Mouse (Mus musculus): ENCODE results near the gene Adora2a.
"Not testable (repeated sequence)": the region's sequence is repeated elsewhere in the genome, so short reads cannot be mapped to it uniquely, and the experiment has no call there.

Gene Adora2a

GRCm38 (mm10) chr10:75352541-75352940 lies 35.9 kb downstream of the Adora2a start:
- DNase-seq = no peak

GRCm38 (mm10) chr10:75353838-75354241 lies 37.2 kb downstream of the Adora2a start:
- DNase-seq = not testable (repeated sequence)

DNA sequence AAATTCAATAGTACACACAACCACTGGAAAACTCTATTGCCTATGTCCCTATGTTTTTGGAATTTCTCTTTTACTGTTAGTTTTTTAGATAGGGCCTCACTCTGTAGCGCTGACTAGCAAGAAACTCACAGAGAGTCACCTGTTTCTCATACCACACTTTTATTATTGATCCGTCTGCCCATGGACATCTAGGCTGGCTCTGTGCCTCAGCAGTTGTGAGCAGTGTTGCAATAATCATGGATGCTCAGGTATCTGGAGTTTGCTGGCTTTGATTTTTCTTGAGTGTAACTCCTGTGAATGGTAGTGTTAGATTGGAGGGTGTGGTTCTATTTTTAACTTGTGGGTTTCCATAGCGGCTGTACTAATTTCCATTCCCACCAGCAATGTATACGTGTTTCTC lies 38.7 kb downstream of the Adora2a start:
- no peak for DNase-seq

DNA sequence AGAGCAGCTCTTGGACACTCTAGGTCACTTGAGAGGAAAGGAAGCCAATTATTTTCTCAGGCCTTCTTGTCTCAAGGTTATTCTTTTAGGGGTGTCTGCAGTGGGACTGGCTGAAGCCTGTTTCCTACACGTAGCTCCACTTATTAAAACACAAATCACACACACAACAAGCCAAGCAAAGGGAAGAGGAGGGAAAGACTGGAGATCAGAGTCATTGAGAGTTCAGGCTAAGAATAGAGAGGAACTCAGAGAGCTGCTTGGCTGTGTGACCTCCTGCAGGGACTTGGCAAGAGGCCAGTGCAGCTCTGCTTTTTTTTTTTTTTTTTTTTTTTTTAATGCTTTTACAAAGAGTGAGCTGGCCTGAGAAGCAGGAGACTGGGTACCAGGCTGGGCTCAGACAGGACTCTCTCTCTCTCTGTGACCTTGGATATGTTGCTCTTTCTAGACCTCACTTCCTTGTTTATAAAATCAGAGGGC lies 47.6 kb downstream of the Adora2a start:
- DNase-seq = peak; percentile 56

- DNase-seq = no peak
These were observed 48.1 kb downstream of the Adora2a start for GRCm38 (mm10) chr10:75364796-75365195.

GRCm38 (mm10) chr10:75365231-75365633 lies 48.6 kb downstream of the Adora2a start:
- no peak for DNase-seq

- peak; percentile 24 for DNase-seq
These were observed 57.1 kb downstream of the Adora2a start for GRCm38 (mm10) chr10:75373655-75374351.

DNA sequence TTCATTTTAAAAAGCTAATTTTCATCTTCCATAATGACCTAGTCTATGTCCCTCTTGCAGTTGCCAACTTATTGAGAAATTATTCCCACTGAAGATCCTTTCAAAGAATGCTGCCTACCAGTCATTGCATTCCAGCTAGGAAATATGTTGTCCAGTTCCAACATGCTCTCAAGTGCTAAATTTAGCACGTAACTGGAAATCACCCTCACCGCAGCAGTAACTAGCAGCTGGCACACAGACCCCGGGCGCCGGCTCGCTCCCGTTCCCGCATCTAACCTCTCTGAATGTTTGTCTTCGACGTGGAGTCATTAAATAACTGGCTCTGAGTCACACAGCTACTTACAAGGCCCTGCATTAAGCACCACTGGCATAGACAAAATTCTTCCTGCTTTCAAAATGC lies 62.0 kb downstream of the Adora2a start:
- peak; percentile 11 for DNase-seq

Data from lung, postnatal 10 days (tissue).